30 mouse cellular contexts compared by ENCODE assay signal in genomic region chr19:6536696-6537095, GRCm38 (mm10). TPM values are rescaled to one million over a fixed set of nuclear protein-coding genes. Genes with fewer than 3 reads are reported as not detected.
DNase-seq lines count a peak whose midpoint lies in the region; ATAC-seq and TF ChIP-seq lines count a peak whose summit lies in the region.
"Had no signal": no experiment of that assay in that cellular context is flagged by ENCODE, and none has a peak within 500 bp of the region (broad histone marks: within the 10 kb centered on the region; RNA-seq: fewer than 3 reads in every experiment).

No protein-coding gene starts in this region.

- no peak overlapping the region for H3K4me3 ChIP-seq in layer of hippocampus, adult 2 months
- no peak overlapping the region for H3K4me3 ChIP-seq in midbrain, postnatal 0 days (ENCODE audit: low read depth, low read length)
- H3K4me3 ChIP-seq: heart, adult 2 months; lung, embryonic 15.5 days; megakaryocyte, embryonic 14.5 days had no signal

- H3K4me2 ChIP-seq in midbrain, postnatal 0 days (ENCODE audit: low read depth, low read length, poor library complexity, severe bottlenecking), result no peak overlapping the region
- H3K4me2 ChIP-seq: lung, embryonic 15.5 days had no signal

- DNase-seq in cerebellum, adult 8-10 months, result peak; percentile 60
- no peak for DNase-seq in layer of hippocampus, adult 2 months (ENCODE audit: low spot score in 2 of 2)
- DNase-seq in layer of hippocampus, postnatal 25 days (ENCODE audit: extremely low spot score in 1 of 2, low spot score in 1 of 2), result no peak
- DNase-seq in thymus, postnatal 4 days, result peak; percentile 25
- DNase-seq in thymus, postnatal 0 days (ENCODE audit: low spot score), result no peak
- no peak for DNase-seq in midbrain, postnatal 0 days (ENCODE audit: low spot score)
- DNase-seq in c-Kit-positive CD71-positive TER-119-positive erythroid progenitor cells, embryonic 14.5 days (ENCODE audit: low spot score), result no peak
- DNase-seq: adrenal gland, postnatal 36 days; forebrain, postnatal 0 days; gastrocnemius, postnatal 14 days; heart, adult 2 months; heart, postnatal 36 days; kidney, adult 18-20 months; kidney, postnatal 10 days; lung, postnatal 36 days; thymus, adult 18-20 months had no signal

- H3K4me1 ChIP-seq in midbrain, postnatal 0 days (ENCODE audit: insufficient read depth, low read length), result no peaks in the 10 kb centered on the region

- no peak overlapping the region for H3K9ac ChIP-seq in midbrain, postnatal 0 days (replicated peaks; ENCODE audit: low read length, poor library complexity, severe bottlenecking)
- H3K9ac ChIP-seq: forebrain, postnatal 0 days; liver, embryonic 14.5 days; lung, embryonic 15.5 days had no signal

- no peak for ATAC-seq in cerebellum, adult (ENCODE audit: insufficient number of reproducible peaks, low FRiP score, low TSS enrichment)
- ATAC-seq in midbrain, postnatal 0 days (ENCODE audit: low FRiP score), result no peak
- ATAC-seq: forebrain, postnatal 0 days; Patski had no signal

- WGBS in midbrain, postnatal 0 days, result 63% methylated on average over 6 of the region's 6 CpGs

- peak overlapping the region; percentile 23; the same call in 1 of the 2 replicates for H3K27ac ChIP-seq in layer of hippocampus, adult 2 months
- peak overlapping the region; percentile 18; the same call in 1 of the 2 replicates for H3K27ac ChIP-seq in midbrain, postnatal 0 days (ENCODE audit: low read depth, low read length)
- H3K27ac ChIP-seq: heart, adult 2 months; liver, embryonic 14.5 days; lung, embryonic 15.5 days had no signal

- H3K9me3 ChIP-seq in midbrain, postnatal 0 days (ENCODE audit: low read length), result no peaks in the 10 kb centered on the region
- H3K9me3 ChIP-seq: lung, embryonic 15.5 days; megakaryocyte, embryonic 14.5 days had no signal

- no peaks in the 10 kb centered on the region for H3K27me3 ChIP-seq in midbrain, postnatal 0 days (ENCODE audit: insufficient read depth, low read length)

- H3K36me3 ChIP-seq in midbrain, postnatal 0 days (ENCODE audit: insufficient read depth, low read length), result peaks cover 4% of the 10 kb centered on the region; the same call in 1 of the 2 replicates
- H3K36me3 ChIP-seq: lung, embryonic 15.5 days had no signal

- TF ChIP-seq CTCF in layer of hippocampus, adult 2 months (conservative IDR thresholded peaks at IDR 0.05), result no peak; the same call in 1 of the 2 replicates
- peak; percentile 33 for TF ChIP-seq CTCF in midbrain, postnatal 0 days (IDR thresholded peaks at IDR 0.05)

RNA-seq across cellular contexts. Expression of gene Slc22a12, which starts 6.1 kb away (rescaled TPM):
- under 1 TPM; 0.20 to 0.37 TPM for total RNA-seq in layer of hippocampus, adult 2 months (2021)
- 1 to 10 TPM in 1 of 2 experiments, under 1 TPM in 1; 0.47 to 1.2 TPM for total RNA-seq in layer of hippocampus, postnatal 25 days (2021)
- polyA plus RNA-seq in thymus, postnatal 0 days (2015; fragmentation: Nextera tagmentation; extraction: Ambion mirVana), result not detected in 2 replicates
- total RNA-seq in midbrain, postnatal 0 days (2014; rRNA removed), result 0.71 TPM in 1 of 2 replicates, not detected in the other
- polyA plus RNA-seq in midbrain, postnatal 0 days (2015; fragmentation: Nextera tagmentation; extraction: Ambion mirVana), result 0.45 and 0.57 TPM in 2 replicates
- total RNA-seq: ES-E14; forebrain, postnatal 0 days; gastrocnemius, postnatal 14 days; heart, adult 2 months; heart, postnatal 36 days; left cerebral cortex, adult 18-20 months had no signal
- polyA plus RNA-seq: embryonic facial prominence, embryonic 11.5 days; forebrain, embryonic 11.5 days; heart, adult 2 months; heart, embryonic 14.5 days; limb, embryonic 14.5 days; liver, embryonic 14.5 days; neural tube, embryonic 11.5 days; Patski; small intestine, adult 2 months; stomach, embryonic 16.5 days had no signal

Comparison
In these comparisons a context has a peak if more than half of its experiments do, and no peak if none do; other contexts are left out.
1. DNase-seq: peak in cerebellum, adult 8-10 months (single experiment) and thymus, postnatal 4 days (single experiment); none in layer of hippocampus, adult 2 months (0 of 2), layer of hippocampus, postnatal 25 days (0 of 2), thymus, postnatal 0 days (single experiment), midbrain, postnatal 0 days (single experiment) and c-Kit-positive CD71-positive TER-119-positive erythroid progenitor cells, embryonic 14.5 days (single experiment).